Mouse (Mus musculus): ENCODE data around the gene Olfr1036. TPM values are rescaled to one million over a fixed set of nuclear protein-coding genes. Genes with fewer than 3 reads are reported as not detected.
A peak's percentile ranks its signal among the peaks of the same experiment; 100 is the strongest.
"Not testable (repeated sequence)": the region's sequence is repeated elsewhere in the genome, so short reads cannot be mapped to it uniquely, and the experiment has no call there.

Gene Olfr1036
- polyA plus RNA-seq (2016; fragmentation: Nextera tagmentation; extraction: Ambion mirVana) = not detected in 2 replicates

- not testable (repeated sequence) for H3K4me1 ChIP-seq; H3K9ac ChIP-seq (replicated peaks); H3K4me2 ChIP-seq (replicated peaks); H3K36me3 ChIP-seq; H3K9me3 ChIP-seq; H3K27ac ChIP-seq (replicated peaks); H3K4me3 ChIP-seq; H3K27me3 ChIP-seq; ATAC-seq (ENCODE audit: low FRiP score, low read depth)
Measured at GRCm38 (mm10) chr2:86073692-86074091, at the start of gene Olfr1036. Olfr1036 (plus strand) TSS chr2:86073992.

GRCm38 (mm10) chr2:86045561-86045960, 28.2 kb upstream of the Olfr1036 start, which contains the start of gene Olfr1034:
Olfr1034 (plus strand) TSS chr2:86045861.
- no peaks in the 10 kb centered on the region for H3K27me3 ChIP-seq
- no peak within 1 kb of the TSS for H3K4me2 ChIP-seq (replicated peaks)
- no peak for ATAC-seq (ENCODE audit: low FRiP score, low read depth)
- no peak within 1 kb of the TSS for H3K4me3 ChIP-seq
- H3K9ac ChIP-seq (replicated peaks) = no peak within 1 kb of the TSS
- H3K27ac ChIP-seq (replicated peaks) = no peak within 1 kb of the TSS
- no peaks in the 10 kb centered on the region for H3K36me3 ChIP-seq
- no peaks in the 10 kb centered on the region for H3K4me1 ChIP-seq
- no peaks in the 10 kb centered on the region for H3K9me3 ChIP-seq

- not testable (repeated sequence) for H3K27ac ChIP-seq (replicated peaks); H3K4me3 ChIP-seq; H3K9ac ChIP-seq (replicated peaks); H3K4me2 ChIP-seq (replicated peaks); H3K36me3 ChIP-seq; H3K4me1 ChIP-seq; H3K9me3 ChIP-seq; H3K27me3 ChIP-seq
- ATAC-seq (ENCODE audit: low FRiP score, low read depth) = 0 out of 2 replicates have a peak, but pooled peaks have one; percentile 58
Measured at GRCm38 (mm10) chr2:86050777-86051176, 23.0 kb upstream of the Olfr1036 start.

DNA sequence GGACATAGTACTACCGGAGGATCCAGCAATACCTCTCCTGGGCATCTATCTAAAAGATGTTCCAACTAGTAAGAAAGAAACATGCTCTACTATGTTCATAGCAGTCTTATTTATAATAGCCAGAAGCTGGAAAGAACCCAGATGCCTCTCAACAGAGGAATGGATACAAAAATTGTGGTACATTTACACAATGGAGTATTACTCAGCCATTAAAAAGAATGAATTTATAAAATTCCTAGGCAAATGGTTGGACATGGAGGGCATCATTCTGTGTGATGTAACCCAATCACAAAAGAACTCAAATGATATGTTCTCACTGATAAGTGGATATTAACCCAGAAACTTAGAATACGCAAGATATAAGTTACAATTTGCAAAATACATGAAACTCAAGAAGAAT, 10.0 kb upstream of the Olfr1036 start:
- 94% methylated on average over 2 of the region's 2 CpGs for WGBS
- H3K4me2 ChIP-seq (replicated peaks); H3K36me3 ChIP-seq; H3K9me3 ChIP-seq; H3K27ac ChIP-seq (replicated peaks); H3K27me3 ChIP-seq; H3K4me3 ChIP-seq; ATAC-seq (ENCODE audit: low FRiP score, low read depth); H3K9ac ChIP-seq (replicated peaks); H3K4me1 ChIP-seq: not testable (repeated sequence)

GRCm38 (mm10) chr2:86070189-86070588, 3.6 kb upstream of the Olfr1036 start:
- 97% methylated on average over 8 of the region's 8 CpGs for WGBS
- no peak for ATAC-seq (ENCODE audit: low FRiP score, low read depth)
- no peak overlapping the region for H3K4me2 ChIP-seq (replicated peaks)

GRCm38 (mm10) chr2:86080478-86080877, 6.7 kb downstream of the Olfr1036 start:
- H3K4me1 ChIP-seq; H3K4me3 ChIP-seq; H3K36me3 ChIP-seq; ATAC-seq (ENCODE audit: low FRiP score, low read depth); H3K9me3 ChIP-seq; H3K27ac ChIP-seq (replicated peaks); H3K9ac ChIP-seq (replicated peaks); H3K4me2 ChIP-seq (replicated peaks); H3K27me3 ChIP-seq: not testable (repeated sequence)
- WGBS = 90% methylated on average over 1 of the region's 1 CpGs

More at GRCm38 (mm10) chr2:86070189-86070588, 3.6 kb upstream of the Olfr1036 start:
- Histone ChIP-seq H3K9me3 (no peaks in the 10 kb centered on the region), H3K27me3 (no peaks in the 10 kb centered on the region), H3K27ac (replicated peaks) (no peak overlapping the region), H3K4me3 (no peak overlapping the region), H3K36me3 (no peaks in the 10 kb centered on the region), H3K9ac (replicated peaks) (no peak overlapping the region), H3K4me1 (no peaks in the 10 kb centered on the region)

GRCm38 (mm10) chr2:86087285-86087684, 13.5 kb downstream of the Olfr1036 start, which contains the start of gene Olfr1037:
Olfr1037 (minus strand) TSS chr2:86087385.
- 90% methylated on average over 2 of the region's 2 CpGs for WGBS
- no peaks in the 10 kb centered on the region for H3K27me3 ChIP-seq
- no peak within 1 kb of the TSS for H3K9ac ChIP-seq (replicated peaks)
- H3K36me3 ChIP-seq = no peaks in the 10 kb centered on the region
- H3K27ac ChIP-seq (replicated peaks) = no peak within 1 kb of the TSS
- no peak within 1 kb of the TSS for H3K4me2 ChIP-seq (replicated peaks)
- ATAC-seq (ENCODE audit: low FRiP score, low read depth) = no peak
- H3K9me3 ChIP-seq = no peaks in the 10 kb centered on the region
- H3K4me3 ChIP-seq = no peak within 1 kb of the TSS
- no peaks in the 10 kb centered on the region for H3K4me1 ChIP-seq

Other genes starting within 250 kb of the Olfr1036 start
- gene Olfr1019, start 228.5 kb upstream of the Olfr1036 start, polyA plus RNA-seq (2016; fragmentation: Nextera tagmentation; extraction: Ambion mirVana) = not detected in 2 replicates
- not detected in 2 replicates for gene Olfr1020, start 227.0 kb upstream of the Olfr1036 start, polyA plus RNA-seq (2016; fragmentation: Nextera tagmentation; extraction: Ambion mirVana)
- gene Olfr1022, start 205.4 kb upstream of the Olfr1036 start, polyA plus RNA-seq (2016; fragmentation: Nextera tagmentation; extraction: Ambion mirVana) = not detected in 2 replicates
- gene Olfr1023, start 188.4 kb upstream of the Olfr1036 start, polyA plus RNA-seq (2016; fragmentation: Nextera tagmentation; extraction: Ambion mirVana) = not detected in 2 replicates
- gene Olfr1024, start 168.9 kb upstream of the Olfr1036 start, polyA plus RNA-seq (2016; fragmentation: Nextera tagmentation; extraction: Ambion mirVana) = not detected in 2 replicates
- not detected in 2 replicates for gene Olfr1025-ps1, start 158.8 kb upstream of the Olfr1036 start, polyA plus RNA-seq (2016; fragmentation: Nextera tagmentation; extraction: Ambion mirVana)
- not detected in 2 replicates for gene Olfr1026, start 152.4 kb upstream of the Olfr1036 start, polyA plus RNA-seq (2016; fragmentation: Nextera tagmentation; extraction: Ambion mirVana)
- gene Olfr1028, start 123.6 kb upstream of the Olfr1036 start, polyA plus RNA-seq (2016; fragmentation: Nextera tagmentation; extraction: Ambion mirVana) = not detected in 2 replicates
- gene Olfr1029, start 100.1 kb upstream of the Olfr1036 start, polyA plus RNA-seq (2016; fragmentation: Nextera tagmentation; extraction: Ambion mirVana) = not detected in 2 replicates
- gene Olfr1030, start 94.7 kb upstream of the Olfr1036 start, polyA plus RNA-seq (2016; fragmentation: Nextera tagmentation; extraction: Ambion mirVana) = not detected in 2 replicates
- gene Olfr1031, start 83.7 kb upstream of the Olfr1036 start, polyA plus RNA-seq (2016; fragmentation: Nextera tagmentation; extraction: Ambion mirVana) = not detected in 2 replicates
- not detected in 2 replicates for gene Olfr1032, start 68.5 kb upstream of the Olfr1036 start, polyA plus RNA-seq (2016; fragmentation: Nextera tagmentation; extraction: Ambion mirVana)
- gene Olfr1033, start 53.4 kb upstream of the Olfr1036 start, polyA plus RNA-seq (2016; fragmentation: Nextera tagmentation; extraction: Ambion mirVana) = not detected in 2 replicates
- 0.05 TPM in 1 of 2 replicates, not detected in the other for gene Olfr1034, start 28.1 kb upstream of the Olfr1036 start, polyA plus RNA-seq (2016; fragmentation: Nextera tagmentation; extraction: Ambion mirVana)
- not detected in 2 replicates for gene Olfr1037, start 13.4 kb downstream of the Olfr1036 start, polyA plus RNA-seq (2016; fragmentation: Nextera tagmentation; extraction: Ambion mirVana)
- gene Olfr1039, start 61.9 kb downstream of the Olfr1036 start, polyA plus RNA-seq (2016; fragmentation: Nextera tagmentation; extraction: Ambion mirVana) = not detected in 2 replicates
- gene Olfr1040, start 72.7 kb downstream of the Olfr1036 start, polyA plus RNA-seq (2016; fragmentation: Nextera tagmentation; extraction: Ambion mirVana) = not detected in 2 replicates
- gene Olfr1042, start 87.8 kb downstream of the Olfr1036 start, polyA plus RNA-seq (2016; fragmentation: Nextera tagmentation; extraction: Ambion mirVana) = not detected in 2 replicates
- not detected in 2 replicates for gene Olfr1043, start 93.5 kb downstream of the Olfr1036 start, polyA plus RNA-seq (2016; fragmentation: Nextera tagmentation; extraction: Ambion mirVana)
- gene Olfr1044, start 103.8 kb downstream of the Olfr1036 start, polyA plus RNA-seq (2016; fragmentation: Nextera tagmentation; extraction: Ambion mirVana) = not detected in 2 replicates
- not detected in 2 replicates for gene Olfr52, start 111.7 kb downstream of the Olfr1036 start, polyA plus RNA-seq (2016; fragmentation: Nextera tagmentation; extraction: Ambion mirVana)
- not detected in 2 replicates for gene Olfr1045, start 129.0 kb downstream of the Olfr1036 start, polyA plus RNA-seq (2016; fragmentation: Nextera tagmentation; extraction: Ambion mirVana)
- not detected in 2 replicates for gene Olfr1046, start 145.3 kb downstream of the Olfr1036 start, polyA plus RNA-seq (2016; fragmentation: Nextera tagmentation; extraction: Ambion mirVana)
- not detected in 2 replicates for gene Olfr1047, start 157.4 kb downstream of the Olfr1036 start, polyA plus RNA-seq (2016; fragmentation: Nextera tagmentation; extraction: Ambion mirVana)
- not detected in 2 replicates for gene Olfr1048, start 166.3 kb downstream of the Olfr1036 start, polyA plus RNA-seq (2016; fragmentation: Nextera tagmentation; extraction: Ambion mirVana)
- gene Olfr1049, start 184.3 kb downstream of the Olfr1036 start, polyA plus RNA-seq (2016; fragmentation: Nextera tagmentation; extraction: Ambion mirVana) = not detected in 2 replicates
- not detected in 2 replicates for gene Olfr1051, start 205.1 kb downstream of the Olfr1036 start, polyA plus RNA-seq (2016; fragmentation: Nextera tagmentation; extraction: Ambion mirVana)
- not detected in 2 replicates for gene Olfr1052, start 218.5 kb downstream of the Olfr1036 start, polyA plus RNA-seq (2016; fragmentation: Nextera tagmentation; extraction: Ambion mirVana)
- gene Olfr1053, start 241.3 kb downstream of the Olfr1036 start, polyA plus RNA-seq (2016; fragmentation: Nextera tagmentation; extraction: Ambion mirVana) = not detected in 2 replicates

All from midbrain, embryonic 12.5 days (tissue).